Mouse (Mus musculus): ENCODE measurements around the gene Olfr979. TPM values are rescaled to one million over a fixed set of nuclear protein-coding genes. Genes with fewer than 3 reads are reported as not detected.
"Not testable (repeated sequence)": the region's sequence is repeated elsewhere in the genome, so short reads cannot be mapped to it uniquely, and the experiment has no call there.

The Olfr979 gene
- not detected for total RNA-seq (2021)
- long read RNA-seq, experiment 1, result 0 reads
- long read RNA-seq, experiment 2, result 0 reads

- DNase-seq (ENCODE audit: low spot score in 2 of 2), result no peak
Measured at GRCm38 (mm10) chr9:40003365-40003764, at the start of gene Olfr979. Olfr979 (minus strand) TSS chr9:40003465.

GRCm38 (mm10) chr9:40050138-40050537 is 46.9 kb upstream of the Olfr979 start:
- DNase-seq (ENCODE audit: low spot score in 2 of 2), result no peak

- no peak for DNase-seq (ENCODE audit: low spot score in 2 of 2)
Measured at GRCm38 (mm10) chr9:40021164-40021563, 17.9 kb upstream of the Olfr979 start, which contains the start of gene Olfr981. Olfr981 (plus strand) TSS chr9:40021464.

- DNase-seq (ENCODE audit: low spot score in 2 of 2), result no peak
Measured at GRCm38 (mm10) chr9:40009482-40009881, 6.2 kb upstream of the Olfr979 start, which contains the start of gene Olfr980. Olfr980 (minus strand) TSS chr9:40009582.

- DNase-seq (ENCODE audit: low spot score in 2 of 2), result no peak
Measured at GRCm38 (mm10) chr9:39991813-39992212, 11.5 kb downstream of the Olfr979 start, which contains the start of gene Olfr978. Olfr978 (plus strand) TSS chr9:39992113.

GRCm38 (mm10) chr9:39976581-39977145 is 26.6 kb downstream of the Olfr979 start:
- not testable (repeated sequence) for DNase-seq (ENCODE audit: low spot score in 2 of 2)

GRCm38 (mm10) chr9:39961033-39961432 is 42.2 kb downstream of the Olfr979 start, which contains the start of gene Olfr976:
Olfr976 (minus strand) TSS chr9:39961133.
- not testable (repeated sequence) for DNase-seq (ENCODE audit: low spot score in 2 of 2)

- no peak for DNase-seq (ENCODE audit: low spot score in 2 of 2)
Measured at GRCm38 (mm10) chr9:39951946-39952345, 51.3 kb downstream of the Olfr979 start, which contains the start of gene Olfr975. Olfr975 (minus strand) TSS chr9:39952046.

Other genes with a start within 250 kb of the Olfr979 start
- gene Olfr968, start 220.2 kb downstream of the Olfr979 start, total RNA-seq (2021), result not detected
- not detected for gene Olfr969, start 212.5 kb downstream of the Olfr979 start, total RNA-seq (2021)
- not detected for gene Olfr970, start 194.6 kb downstream of the Olfr979 start, total RNA-seq (2021)
- gene Olfr971, start 166.6 kb downstream of the Olfr979 start, total RNA-seq (2021), result not detected
- not detected for gene Olfr972, start 137.0 kb downstream of the Olfr979 start, total RNA-seq (2021)
- not detected for gene Olfr229, start 96.1 kb downstream of the Olfr979 start, total RNA-seq (2021)
- not detected for gene Olfr974, start 66.0 kb downstream of the Olfr979 start, total RNA-seq (2021)
- gene Olfr975, start 51.4 kb downstream of the Olfr979 start, total RNA-seq (2021), result not detected
- gene Olfr976, start 42.3 kb downstream of the Olfr979 start, total RNA-seq (2021), result not detected
- not detected for gene Olfr978, start 11.4 kb downstream of the Olfr979 start, total RNA-seq (2021)
- gene Olfr980, start 6.1 kb upstream of the Olfr979 start, total RNA-seq (2021), result not detected
- not detected for gene Olfr981, start 18.0 kb upstream of the Olfr979 start, total RNA-seq (2021)
- not detected for gene Olfr982, start 70.4 kb upstream of the Olfr979 start, total RNA-seq (2021)
- not detected for gene Olfr983, start 90.1 kb upstream of the Olfr979 start, total RNA-seq (2021)
- gene Olfr984, start 110.7 kb upstream of the Olfr979 start, total RNA-seq (2021), result not detected
- not detected for gene Olfr985, start 126.7 kb upstream of the Olfr979 start, total RNA-seq (2021)
- not detected for gene Tmem225, start 144.7 kb upstream of the Olfr979 start, total RNA-seq (2021)
- gene Olfr986, start 177.5 kb upstream of the Olfr979 start, total RNA-seq (2021), result not detected
- 1 to 10 TPM; 8.0 to 8.1 TPM for gene Zfp202, start 188.9 kb upstream of the Olfr979 start, total RNA-seq (2021)